Mouse (Mus musculus): Measurements from ENCODE around the gene Zfp36. TPM values are rescaled to one million over a fixed set of nuclear protein-coding genes. Genes with fewer than 3 reads are reported as not detected.

The Zfp36 gene
- 3.0 and 3.7 TPM in 2 replicates for polyA plus RNA-seq (2014; fragmentation: Nextera tagmentation; extraction: Ambion mirVana)

- H3K9me3 ChIP-seq (ENCODE audit: control insufficient read depth, low read length): no peaks in the 10 kb centered on the region
- H3K9ac ChIP-seq: peak within 1 kb of the TSS; percentile 67
- ATAC-seq (ENCODE audit: low FRiP score): no peak
- H3K4me2 ChIP-seq (replicated peaks): peak within 1 kb of the TSS; percentile 83
- WGBS: 55% methylated on average over 17 of the region's 17 CpGs
- H3K4me1 ChIP-seq (replicated peaks; ENCODE audit: control insufficient read depth, insufficient read depth, low read length): peaks cover 36% of the 10 kb centered on the region
- DNase-seq (ENCODE audit: low spot score): no peak
- peak within 1 kb of the TSS; percentile 53 for H3K4me3 ChIP-seq (replicated peaks; ENCODE audit: low read length)
- H3K36me3 ChIP-seq (replicated peaks; ENCODE audit: control insufficient read depth, insufficient read depth): peaks cover 3% of the 10 kb centered on the region; the same call in 1 of the 2 replicates
- peak within 1 kb of the TSS; percentile 76 for H3K27ac ChIP-seq
- H3K27me3 ChIP-seq (ENCODE audit: control insufficient read depth, insufficient read depth, low read length): no peaks in the 10 kb centered on the region
These were observed at the start of gene Zfp36 for GRCm38 (mm10) chr7:28380237-28381016. Gene Zfp36, minus strand, starts transcription at chr7:28380253.

DNA sequence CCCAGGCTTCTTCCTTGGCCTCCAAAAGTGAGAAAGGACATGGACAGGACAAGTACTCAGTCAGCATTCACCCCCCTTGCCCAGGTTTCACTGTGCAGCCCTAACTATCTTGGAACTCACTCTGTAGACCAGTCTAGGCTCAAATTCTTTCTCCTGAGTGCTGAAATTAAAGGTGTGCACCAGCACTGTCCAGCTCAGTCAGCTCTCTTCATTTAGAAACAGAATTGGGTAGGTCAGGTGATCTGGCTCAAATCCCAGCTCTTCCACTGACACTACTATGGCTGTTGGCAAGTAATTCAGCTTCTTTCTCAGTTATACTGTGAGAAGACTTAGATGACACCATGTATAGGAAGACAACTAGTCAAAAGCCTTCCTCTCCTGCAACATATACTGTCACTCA is 47.7 kb upstream of the Zfp36 start:
- Histone ChIP-seq H3K4me1 (replicated peaks; ENCODE audit: control insufficient read depth, insufficient read depth, low read length) (peaks cover 10% of the 10 kb centered on the region), H3K9me3 (ENCODE audit: control insufficient read depth, low read length) (no peaks in the 10 kb centered on the region), H3K4me3 (replicated peaks; ENCODE audit: low read length) (no peak overlapping the region), H3K9ac (no peak overlapping the region), H3K27ac (no peak overlapping the region), H3K36me3 (replicated peaks; ENCODE audit: control insufficient read depth, insufficient read depth) (peaks cover 32% of the 10 kb centered on the region), H3K27me3 (ENCODE audit: control insufficient read depth, insufficient read depth, low read length) (no peaks in the 10 kb centered on the region), H3K4me2 (replicated peaks) (no peak overlapping the region)
- ATAC-seq (ENCODE audit: low FRiP score): no peak
- no peak for DNase-seq (ENCODE audit: low spot score)

- Histone ChIP-seq H3K9ac (no peak overlapping the region), H3K4me3 (replicated peaks; ENCODE audit: low read length) (no peak overlapping the region), H3K27ac (no peak overlapping the region), H3K4me2 (replicated peaks) (no peak overlapping the region), H3K27me3 (ENCODE audit: control insufficient read depth, insufficient read depth, low read length) (no peaks in the 10 kb centered on the region), H3K36me3 (replicated peaks; ENCODE audit: control insufficient read depth, insufficient read depth) (peaks cover 61% of the 10 kb centered on the region), H3K4me1 (replicated peaks; ENCODE audit: control insufficient read depth, insufficient read depth, low read length) (no peaks in the 10 kb centered on the region), H3K9me3 (ENCODE audit: control insufficient read depth, low read length) (no peaks in the 10 kb centered on the region)
- 96% methylated on average over 1 of the region's 1 CpGs for WGBS
- DNase-seq (ENCODE audit: low spot score) (no peak), ATAC-seq (ENCODE audit: low FRiP score) (no peak)
These were observed 43.0 kb upstream of the Zfp36 start for GRCm38 (mm10) chr7:28423018-28423417.

DNA sequence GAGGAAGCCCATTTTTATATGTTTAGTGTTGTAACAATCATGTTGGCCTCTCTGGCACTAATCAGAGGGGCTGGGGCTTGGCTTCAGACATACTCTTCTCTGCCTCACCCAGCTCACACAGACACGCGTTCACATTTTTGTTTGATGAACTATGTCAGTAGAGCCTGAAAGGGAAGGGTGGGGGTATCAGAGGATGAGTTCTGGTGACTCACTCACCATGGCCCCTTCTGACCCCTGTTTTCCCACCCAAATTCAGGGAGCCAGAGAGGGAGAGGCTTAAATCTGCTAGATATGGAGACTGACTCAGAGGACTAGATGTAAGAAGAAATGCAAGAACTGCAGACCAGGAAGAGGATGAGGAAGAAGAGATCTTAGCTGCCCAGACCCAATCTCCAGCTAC is 39.4 kb upstream of the Zfp36 start:
- no peak overlapping the region for H3K9ac ChIP-seq
- H3K4me1 ChIP-seq (replicated peaks; ENCODE audit: control insufficient read depth, insufficient read depth, low read length): no peaks in the 10 kb centered on the region
- H3K27me3 ChIP-seq (ENCODE audit: control insufficient read depth, insufficient read depth, low read length): no peaks in the 10 kb centered on the region
- H3K4me3 ChIP-seq (replicated peaks; ENCODE audit: low read length): no peak overlapping the region
- peaks cover 87% of the 10 kb centered on the region for H3K36me3 ChIP-seq (replicated peaks; ENCODE audit: control insufficient read depth, insufficient read depth)
- WGBS: 100% methylated on average over 2 of the region's 2 CpGs
- H3K9me3 ChIP-seq (ENCODE audit: control insufficient read depth, low read length): no peaks in the 10 kb centered on the region
- ATAC-seq (ENCODE audit: low FRiP score) (no peak), DNase-seq (ENCODE audit: low spot score) (no peak)
- no peak overlapping the region for H3K27ac ChIP-seq
- H3K4me2 ChIP-seq (replicated peaks): no peak overlapping the region

GRCm38 (mm10) chr7:28418096-28418670 is 38.1 kb upstream of the Zfp36 start:
- H3K9me3 ChIP-seq (ENCODE audit: control insufficient read depth, low read length): no peaks in the 10 kb centered on the region
- H3K4me3 ChIP-seq (replicated peaks; ENCODE audit: low read length): no peak overlapping the region
- WGBS: 82% methylated on average over 8 of the region's 8 CpGs
- H3K27me3 ChIP-seq (ENCODE audit: control insufficient read depth, insufficient read depth, low read length): no peaks in the 10 kb centered on the region
- DNase-seq (ENCODE audit: low spot score): no peak
- no peaks in the 10 kb centered on the region for H3K4me1 ChIP-seq (replicated peaks; ENCODE audit: control insufficient read depth, insufficient read depth, low read length)
- H3K9ac ChIP-seq: no peak overlapping the region
- peaks cover 89% of the 10 kb centered on the region for H3K36me3 ChIP-seq (replicated peaks; ENCODE audit: control insufficient read depth, insufficient read depth)
- no peak overlapping the region for H3K4me2 ChIP-seq (replicated peaks)
- no peak overlapping the region for H3K27ac ChIP-seq
- no peak for ATAC-seq (ENCODE audit: low FRiP score)

GRCm38 (mm10) chr7:28417368-28417767 is 37.3 kb upstream of the Zfp36 start:
- Histone ChIP-seq H3K4me3 (replicated peaks; ENCODE audit: low read length) (no peak overlapping the region), H3K27me3 (ENCODE audit: control insufficient read depth, insufficient read depth, low read length) (no peaks in the 10 kb centered on the region), H3K9me3 (ENCODE audit: control insufficient read depth, low read length) (no peaks in the 10 kb centered on the region), H3K36me3 (replicated peaks; ENCODE audit: control insufficient read depth, insufficient read depth) (peaks cover 89% of the 10 kb centered on the region), H3K27ac (no peak overlapping the region), H3K4me1 (replicated peaks; ENCODE audit: control insufficient read depth, insufficient read depth, low read length) (no peaks in the 10 kb centered on the region), H3K4me2 (replicated peaks) (no peak overlapping the region), H3K9ac (no peak overlapping the region)
- ATAC-seq (ENCODE audit: low FRiP score) (no peak), DNase-seq (ENCODE audit: low spot score) (no peak)

DNA sequence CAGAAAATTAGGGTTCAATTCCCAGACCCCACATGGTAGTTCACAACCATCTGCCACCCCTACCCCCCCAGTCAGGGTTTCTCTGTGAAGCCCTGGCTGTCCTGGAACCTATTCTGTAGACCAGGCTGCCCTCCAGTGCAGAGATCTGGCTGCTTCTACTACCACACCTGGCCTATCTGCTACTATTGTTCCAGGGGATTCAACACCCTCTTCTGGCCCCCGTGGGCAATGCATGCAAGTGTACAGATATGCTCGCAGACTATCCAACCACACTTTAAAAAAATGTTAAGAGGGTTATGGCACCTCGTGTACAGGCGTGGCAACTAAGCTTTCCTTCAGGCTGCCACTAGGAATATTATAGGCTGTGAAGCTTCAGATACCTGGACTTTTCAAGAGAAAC is 32.8 kb upstream of the Zfp36 start:
- Histone ChIP-seq H3K36me3 (replicated peaks; ENCODE audit: control insufficient read depth, insufficient read depth) (peaks cover 94% of the 10 kb centered on the region), H3K4me1 (replicated peaks; ENCODE audit: control insufficient read depth, insufficient read depth, low read length) (no peaks in the 10 kb centered on the region), H3K9me3 (ENCODE audit: control insufficient read depth, low read length) (no peaks in the 10 kb centered on the region), H3K9ac (no peak overlapping the region), H3K27me3 (ENCODE audit: control insufficient read depth, insufficient read depth, low read length) (no peaks in the 10 kb centered on the region), H3K4me2 (replicated peaks) (no peak overlapping the region), H3K27ac (no peak overlapping the region), H3K4me3 (replicated peaks; ENCODE audit: low read length) (no peak overlapping the region)
- no peak for DNase-seq (ENCODE audit: low spot score)
- no peak for ATAC-seq (ENCODE audit: low FRiP score)
- WGBS: 92% methylated on average over 4 of the region's 4 CpGs

- Histone ChIP-seq H3K27ac (no peak overlapping the region), H3K9ac (no peak overlapping the region), H3K4me3 (replicated peaks; ENCODE audit: low read length) (no peak overlapping the region), H3K9me3 (ENCODE audit: control insufficient read depth, low read length) (no peaks in the 10 kb centered on the region), H3K4me1 (replicated peaks; ENCODE audit: control insufficient read depth, insufficient read depth, low read length) (no peaks in the 10 kb centered on the region), H3K36me3 (replicated peaks; ENCODE audit: control insufficient read depth, insufficient read depth) (peaks cover 98% of the 10 kb centered on the region), H3K4me2 (replicated peaks) (no peak overlapping the region), H3K27me3 (ENCODE audit: control insufficient read depth, insufficient read depth, low read length) (no peaks in the 10 kb centered on the region)
- DNase-seq (ENCODE audit: low spot score) (no peak), ATAC-seq (ENCODE audit: low FRiP score) (no peak)
- WGBS: 84% methylated on average over 3 of the region's 3 CpGs
These were observed 30.9 kb upstream of the Zfp36 start for GRCm38 (mm10) chr7:28410841-28411475.

DNA sequence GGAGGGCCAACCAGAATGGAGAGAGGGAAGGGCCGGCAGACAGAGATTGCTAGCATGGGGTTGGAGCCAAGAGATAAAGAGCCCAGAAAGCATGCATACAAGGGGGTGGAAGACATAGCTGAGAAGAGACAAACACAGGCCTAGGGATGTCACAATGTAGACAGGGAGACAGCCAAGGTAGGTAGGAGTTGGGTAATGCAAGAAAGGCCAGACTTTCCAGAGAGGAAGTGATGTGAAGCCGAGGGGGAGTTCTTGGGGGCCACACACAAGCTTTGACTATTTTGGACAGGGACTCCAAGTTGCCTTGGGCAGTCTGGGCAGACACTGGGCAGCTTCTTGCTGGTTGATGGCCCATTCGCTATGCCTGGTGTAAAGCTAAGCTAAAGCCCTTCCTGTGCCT is 21.9 kb upstream of the Zfp36 start:
- DNase-seq (ENCODE audit: low spot score) (no peak), ATAC-seq (ENCODE audit: low FRiP score) (no peak)
- Histone ChIP-seq H3K36me3 (replicated peaks; ENCODE audit: control insufficient read depth, insufficient read depth) (peaks cover 100% of the 10 kb centered on the region), H3K4me2 (replicated peaks) (no peak overlapping the region), H3K9me3 (ENCODE audit: control insufficient read depth, low read length) (no peaks in the 10 kb centered on the region), H3K4me3 (replicated peaks; ENCODE audit: low read length) (no peak overlapping the region), H3K9ac (no peak overlapping the region), H3K27ac (no peak overlapping the region), H3K4me1 (replicated peaks; ENCODE audit: control insufficient read depth, insufficient read depth, low read length) (no peaks in the 10 kb centered on the region), H3K27me3 (ENCODE audit: control insufficient read depth, insufficient read depth, low read length) (no peaks in the 10 kb centered on the region)
- 89% methylated on average over 3 of the region's 3 CpGs for WGBS

Measured in hindbrain, embryonic 14.5 days (tissue).